Mouse (Mus musculus): ENCODE data around the gene Ranbp1. TPM values are rescaled to one million over a fixed set of nuclear protein-coding genes. Genes with fewer than 3 reads are reported as not detected.

The Ranbp1 gene
- polyA plus RNA-seq, 1 experiment from 2014 or later = 1,409 TPM

DNA sequence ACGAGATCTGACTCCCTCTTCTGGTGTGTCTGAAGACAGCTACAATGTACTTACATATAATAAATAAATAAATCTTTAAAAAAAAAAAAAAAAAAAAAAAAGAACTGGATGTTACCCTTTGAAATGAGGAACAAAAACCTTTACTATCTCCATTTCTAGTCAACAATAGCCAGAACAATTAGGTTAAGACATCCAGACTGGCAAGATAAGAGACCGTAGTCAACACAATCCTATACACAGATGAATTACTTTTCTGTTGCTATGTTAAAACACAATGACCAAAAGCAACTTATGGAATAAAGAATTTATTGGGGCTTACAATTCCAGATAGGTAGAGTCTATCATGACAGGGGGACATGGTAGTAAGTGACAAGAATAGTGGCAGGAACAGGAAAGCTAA, 16.5 kb upstream of the Ranbp1 start:
- Histone ChIP-seq H3K4me2 (ENCODE audit: low read depth, low read length) (no peak overlapping the region), H3K27me3 (ENCODE audit: control insufficient read depth, insufficient read depth, low read length) (no peaks in the 10 kb centered on the region), H3K27ac (replicated peaks; ENCODE audit: low read depth, low read length) (no peak overlapping the region), H3K4me3 (ENCODE audit: low read depth, low read length) (no peak overlapping the region), H3K9me3 (replicated peaks; ENCODE audit: control insufficient read depth, low read length) (no peaks in the 10 kb centered on the region), H3K9ac (replicated peaks; ENCODE audit: low read length) (no peak overlapping the region), H3K36me3 (replicated peaks; ENCODE audit: control insufficient read depth, insufficient read depth, low read depth, low read length) (peaks cover 11% of the 10 kb centered on the region), H3K4me1 (ENCODE audit: control insufficient read depth, insufficient read depth, low read length) (no peaks in the 10 kb centered on the region)
- no peak for ATAC-seq (replicated peaks; ENCODE audit: insufficient number of reproducible peaks, low FRiP score, low TSS enrichment, low read depth)
- 73% methylated on average over 2 of the region's 2 CpGs for WGBS
- DNase-seq (ENCODE audit: low spot score) = no peak

DNA sequence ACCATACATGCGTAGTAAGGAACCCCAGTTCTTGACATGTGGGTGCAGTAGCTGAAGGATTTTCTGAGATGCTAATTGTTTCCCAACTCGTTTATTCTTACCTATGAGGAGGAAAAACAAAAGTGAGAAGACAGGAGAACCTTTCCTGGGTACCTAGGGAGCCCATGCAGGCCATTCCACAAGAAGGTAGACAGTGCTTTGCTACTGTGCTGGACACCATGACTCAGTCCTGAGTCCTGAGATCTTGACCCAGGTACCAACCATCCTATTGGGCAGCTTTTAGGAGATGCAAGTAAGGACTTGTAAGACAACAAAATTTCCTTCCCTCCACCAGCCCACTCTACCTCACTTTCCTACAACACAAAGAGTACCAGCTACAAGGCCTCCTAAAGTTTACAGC, 9.7 kb upstream of the Ranbp1 start, which contains the start of gene Gm49776:
Gene Gm49776 (minus strand): TSS at position 101 of the 400 bp plus-strand sequence.
- Histone ChIP-seq H3K27me3 (ENCODE audit: control insufficient read depth, insufficient read depth, low read length) (no peaks in the 10 kb centered on the region), H3K4me3 (ENCODE audit: low read depth, low read length) (no peak within 1 kb of the TSS), H3K9ac (replicated peaks; ENCODE audit: low read length) (no peak within 1 kb of the TSS), H3K27ac (replicated peaks; ENCODE audit: low read depth, low read length) (no peak within 1 kb of the TSS), H3K4me2 (ENCODE audit: low read depth, low read length) (no peak within 1 kb of the TSS), H3K36me3 (replicated peaks; ENCODE audit: control insufficient read depth, insufficient read depth, low read depth, low read length) (peaks cover 31% of the 10 kb centered on the region), H3K9me3 (replicated peaks; ENCODE audit: control insufficient read depth, low read length) (no peaks in the 10 kb centered on the region), H3K4me1 (ENCODE audit: control insufficient read depth, insufficient read depth, low read length) (no peaks in the 10 kb centered on the region)
- 94% methylated on average over 2 of the region's 2 CpGs for WGBS
- DNase-seq (ENCODE audit: low spot score) (no peak), ATAC-seq (replicated peaks; ENCODE audit: insufficient number of reproducible peaks, low FRiP score, low TSS enrichment, low read depth) (no peak)

GRCm38 (mm10) chr16:18253866-18254265, 5.3 kb upstream of the Ranbp1 start:
- ATAC-seq (replicated peaks; ENCODE audit: insufficient number of reproducible peaks, low FRiP score, low TSS enrichment, low read depth) (no peak), DNase-seq (ENCODE audit: low spot score) (no peak)
- WGBS = 92% methylated on average over 1 of the region's 1 CpGs
- no peak overlapping the region for H3K27ac ChIP-seq (replicated peaks; ENCODE audit: low read depth, low read length)
- no peak overlapping the region for H3K9ac ChIP-seq (replicated peaks; ENCODE audit: low read length)
- H3K36me3 ChIP-seq (replicated peaks; ENCODE audit: control insufficient read depth, insufficient read depth, low read depth, low read length) = peaks cover 22% of the 10 kb centered on the region
- H3K9me3 ChIP-seq (replicated peaks; ENCODE audit: control insufficient read depth, low read length) = no peaks in the 10 kb centered on the region
- no peaks in the 10 kb centered on the region for H3K27me3 ChIP-seq (ENCODE audit: control insufficient read depth, insufficient read depth, low read length)
- 0 out of 2 replicates have a peak, but pooled peaks cover 2% of the 10 kb centered on the region for H3K4me1 ChIP-seq (ENCODE audit: control insufficient read depth, insufficient read depth, low read length)
- no peak overlapping the region for H3K4me3 ChIP-seq (ENCODE audit: low read depth, low read length)
- no peak overlapping the region for H3K4me2 ChIP-seq (ENCODE audit: low read depth, low read length)

DNA sequence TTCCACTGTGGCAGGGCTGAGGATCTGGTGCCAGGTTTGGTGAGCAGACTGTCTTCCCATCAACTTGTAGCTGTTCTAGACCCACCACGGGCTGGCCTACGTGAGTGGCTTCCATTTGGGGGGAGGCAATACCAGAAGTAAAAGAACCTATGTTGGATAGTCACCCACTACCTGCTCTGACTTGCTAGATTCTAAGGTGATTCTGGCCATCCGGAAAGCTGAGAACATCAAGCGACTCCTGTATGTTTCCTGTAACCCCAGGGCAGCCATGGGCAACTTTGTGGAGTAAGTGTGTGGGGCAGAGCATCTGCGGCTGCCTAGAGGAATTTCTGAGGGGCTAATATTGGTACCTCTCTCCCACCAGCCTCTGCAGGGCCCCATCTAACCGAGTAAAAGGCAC, 4.2 kb upstream of the Ranbp1 start:
- H3K4me3 ChIP-seq (ENCODE audit: low read depth, low read length) = no peak overlapping the region
- 85% methylated on average over 6 of the region's 6 CpGs for WGBS
- no peak overlapping the region for H3K9ac ChIP-seq (replicated peaks; ENCODE audit: low read length)
- H3K36me3 ChIP-seq (replicated peaks; ENCODE audit: control insufficient read depth, insufficient read depth, low read depth, low read length) = peaks cover 14% of the 10 kb centered on the region
- no peaks in the 10 kb centered on the region for H3K9me3 ChIP-seq (replicated peaks; ENCODE audit: control insufficient read depth, low read length)
- H3K4me1 ChIP-seq (ENCODE audit: control insufficient read depth, insufficient read depth, low read length) = 0 out of 2 replicates have a peak, but pooled peaks cover 2% of the 10 kb centered on the region
- H3K27ac ChIP-seq (replicated peaks; ENCODE audit: low read depth, low read length) = no peak overlapping the region
- no peak for ATAC-seq (replicated peaks; ENCODE audit: insufficient number of reproducible peaks, low FRiP score, low TSS enrichment, low read depth)
- H3K4me2 ChIP-seq (ENCODE audit: low read depth, low read length) = no peak overlapping the region
- no peak for DNase-seq (ENCODE audit: low spot score)
- no peaks in the 10 kb centered on the region for H3K27me3 ChIP-seq (ENCODE audit: control insufficient read depth, insufficient read depth, low read length)

- Histone ChIP-seq H3K27ac (replicated peaks; ENCODE audit: low read depth, low read length) (no peak overlapping the region), H3K4me1 (ENCODE audit: control insufficient read depth, insufficient read depth, low read length) (0 out of 2 replicates have a peak, but pooled peaks cover 2% of the 10 kb centered on the region), H3K36me3 (replicated peaks; ENCODE audit: control insufficient read depth, insufficient read depth, low read depth, low read length) (peaks cover 8% of the 10 kb centered on the region; the same call in 1 of the 2 replicates), H3K9me3 (replicated peaks; ENCODE audit: control insufficient read depth, low read length) (no peaks in the 10 kb centered on the region), H3K9ac (replicated peaks; ENCODE audit: low read length) (peak overlapping the region; percentile 34), H3K27me3 (ENCODE audit: control insufficient read depth, insufficient read depth, low read length) (no peaks in the 10 kb centered on the region), H3K4me3 (ENCODE audit: low read depth, low read length) (no peak overlapping the region), H3K4me2 (ENCODE audit: low read depth, low read length) (peak overlapping the region; percentile 3; the same call in 1 of the 2 replicates)
- DNase-seq (ENCODE audit: low spot score) = no peak
- ATAC-seq (replicated peaks; ENCODE audit: insufficient number of reproducible peaks, low FRiP score, low TSS enrichment, low read depth) = no peak
- WGBS = 75% methylated on average over 10 of the region's 10 CpGs
Observed at GRCm38 (mm10) chr16:18250828-18251790, 2.6 kb upstream of the Ranbp1 start.

DNA sequence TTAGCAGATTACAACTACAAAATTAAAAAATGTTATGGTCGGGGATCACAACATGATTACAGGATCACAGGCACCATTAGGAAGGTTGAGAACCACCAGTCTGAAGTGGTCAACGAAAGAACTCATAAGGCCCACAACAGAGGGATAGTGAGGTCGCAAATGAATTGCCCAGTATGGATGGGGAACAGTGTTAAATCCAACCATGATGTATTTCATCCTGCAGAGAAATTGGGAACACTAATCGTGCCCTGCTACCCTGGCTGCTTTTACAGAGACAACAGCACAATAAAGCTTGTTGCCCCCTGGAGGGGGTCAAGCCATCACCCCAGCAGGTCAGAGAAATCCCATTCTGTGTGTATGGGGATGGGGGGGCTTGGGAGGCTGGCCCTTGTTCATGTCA, 1.7 kb upstream of the Ranbp1 start:
- no peak for DNase-seq (ENCODE audit: low spot score)
- 0 out of 2 replicates have a peak, but pooled peaks cover 2% of the 10 kb centered on the region for H3K4me1 ChIP-seq (ENCODE audit: control insufficient read depth, insufficient read depth, low read length)
- peaks cover 10% of the 10 kb centered on the region for H3K36me3 ChIP-seq (replicated peaks; ENCODE audit: control insufficient read depth, insufficient read depth, low read depth, low read length)
- peak overlapping the region; percentile 90 for H3K4me2 ChIP-seq (ENCODE audit: low read depth, low read length)
- no peaks in the 10 kb centered on the region for H3K27me3 ChIP-seq (ENCODE audit: control insufficient read depth, insufficient read depth, low read length)
- H3K4me3 ChIP-seq (ENCODE audit: low read depth, low read length) = peak overlapping the region; percentile 96; the same call in 1 of the 2 replicates
- ATAC-seq (replicated peaks; ENCODE audit: insufficient number of reproducible peaks, low FRiP score, low TSS enrichment, low read depth) = no peak
- 66% methylated on average over 4 of the region's 4 CpGs for WGBS
- H3K27ac ChIP-seq (replicated peaks; ENCODE audit: low read depth, low read length) = 0 out of 2 replicates have a peak overlapping the region, but pooled peaks have one; percentile 76
- peak overlapping the region; percentile 34 for H3K9ac ChIP-seq (replicated peaks; ENCODE audit: low read length)
- H3K9me3 ChIP-seq (replicated peaks; ENCODE audit: control insufficient read depth, low read length) = no peaks in the 10 kb centered on the region

DNA sequence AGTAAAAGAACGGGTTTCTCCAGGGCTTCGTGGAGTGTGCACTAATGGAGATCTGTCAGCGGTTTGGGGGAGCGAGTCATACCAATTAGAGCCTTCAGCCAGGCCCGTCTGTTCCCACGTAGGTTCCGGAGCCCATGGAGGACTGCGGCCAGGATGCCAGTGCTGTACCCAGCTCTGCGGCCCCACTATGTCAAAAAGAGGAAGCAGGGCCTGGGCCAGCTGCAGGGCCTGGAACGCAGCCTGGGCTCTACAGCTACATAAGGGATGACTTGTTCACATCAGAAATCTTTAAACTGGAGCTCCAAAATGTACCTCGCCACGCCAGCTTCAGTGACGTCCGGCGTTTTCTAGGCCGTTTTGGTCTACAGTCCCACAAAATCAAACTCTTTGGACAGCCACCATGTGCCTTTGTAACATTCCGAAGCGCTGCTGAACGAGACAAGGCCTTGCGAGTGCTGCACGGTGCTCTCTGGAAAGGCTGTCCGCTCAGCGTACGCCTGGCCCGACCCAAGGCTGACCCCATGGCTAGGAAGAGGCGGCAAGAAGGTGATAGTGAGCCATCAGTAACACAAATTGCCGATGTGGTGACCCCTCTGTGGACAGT, 934 bp upstream of the Ranbp1 start:
- 9% methylated on average over 27 of the region's 27 CpGs for WGBS
- no peaks in the 10 kb centered on the region for H3K27me3 ChIP-seq (ENCODE audit: control insufficient read depth, insufficient read depth, low read length)
- ATAC-seq (replicated peaks; ENCODE audit: insufficient number of reproducible peaks, low FRiP score, low TSS enrichment, low read depth) = peak; percentile 20
- peak overlapping the region; percentile 96 for H3K4me3 ChIP-seq (ENCODE audit: low read depth, low read length)
- H3K9me3 ChIP-seq (replicated peaks; ENCODE audit: control insufficient read depth, low read length) = no peaks in the 10 kb centered on the region
- peak overlapping the region; percentile 90 for H3K4me2 ChIP-seq (ENCODE audit: low read depth, low read length)
- H3K9ac ChIP-seq (replicated peaks; ENCODE audit: low read length) = peak overlapping the region; percentile 98
- peak; percentile 27 for DNase-seq (ENCODE audit: low spot score)
- H3K36me3 ChIP-seq (replicated peaks; ENCODE audit: control insufficient read depth, insufficient read depth, low read depth, low read length) = peaks cover 16% of the 10 kb centered on the region
- H3K4me1 ChIP-seq (ENCODE audit: control insufficient read depth, insufficient read depth, low read length) = 0 out of 2 replicates have a peak, but pooled peaks cover 2% of the 10 kb centered on the region
- peak overlapping the region; percentile 76 for H3K27ac ChIP-seq (replicated peaks; ENCODE audit: low read depth, low read length)

All from embryonic facial prominence, embryonic 11.5 days (tissue).